Mouse (Mus musculus): ENCODE results near the gene Prmt1. TPM values are rescaled to one million over a fixed set of nuclear protein-coding genes. Genes with fewer than 3 reads are reported as not detected.
"Not testable (repeated sequence)": the region's sequence is repeated elsewhere in the genome, so short reads cannot be mapped to it uniquely, and the experiment has no call there.

Prmt1 gene
- polyA plus RNA-seq, 1 experiment from 2014 or later: 514 TPM

DNA sequence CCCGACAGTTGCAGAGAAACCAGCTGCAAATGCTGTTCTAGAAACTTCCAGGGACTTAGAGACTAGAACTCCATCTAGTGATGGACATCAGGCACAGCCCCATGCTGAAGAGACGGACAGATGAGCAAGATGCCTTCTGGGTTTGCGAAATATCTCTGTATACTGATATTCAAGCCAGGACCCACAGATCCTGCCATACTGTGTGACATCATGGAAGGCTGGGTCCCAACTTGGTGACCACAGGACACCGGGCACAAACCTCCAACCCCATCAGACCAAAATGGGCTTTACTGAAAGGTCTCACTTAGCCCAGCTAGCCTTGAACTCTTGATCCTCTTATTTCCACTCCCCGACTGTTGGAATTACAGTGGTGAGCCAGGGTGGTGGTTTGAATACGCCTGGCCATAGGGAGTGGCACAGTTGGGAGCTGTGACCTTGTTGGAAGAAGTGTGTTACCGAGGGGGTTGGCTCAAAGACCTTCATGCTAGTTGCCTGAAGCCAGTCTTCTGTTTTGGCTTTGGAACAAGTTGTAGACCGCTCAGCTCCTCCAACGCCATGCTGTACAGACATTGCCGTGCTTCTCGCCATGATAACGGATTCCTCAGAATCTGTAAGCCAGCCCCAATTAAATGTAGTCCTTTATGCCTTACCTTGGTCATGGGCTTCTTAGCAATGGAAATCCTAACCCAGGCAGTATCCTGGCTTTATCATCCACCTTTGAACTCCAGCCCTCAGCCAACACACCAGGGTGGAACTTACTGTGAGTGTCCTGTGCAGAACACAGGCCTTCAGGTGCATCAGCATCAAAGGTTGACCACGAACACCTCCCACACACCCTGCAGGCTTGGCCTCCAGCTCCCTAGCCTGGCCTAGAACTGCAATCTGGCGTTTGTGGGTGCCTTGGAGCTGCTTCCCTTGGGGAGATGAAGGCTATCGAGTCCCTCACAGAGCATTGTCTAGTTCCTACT is 38.2 kb upstream of the Prmt1 start:
- no peak for DNase-seq (ENCODE audit: low read depth, low spot score)
- H3K27me3 ChIP-seq: no peaks in the 10 kb centered on the region
- in situ Hi-C loops (cut with MboI; ENCODE audit: low pct_unique_long_range_greater_than_20kb): no loop called here
- TF ChIP-seq CTCF (IDR thresholded peaks at IDR 0.05): no peak
- no peak for ATAC-seq
- CTCF ChIA-PET: no interaction called here
- POLR2A ChIA-PET: interaction anchor here (0.7 kb wide), 1 partner anchor 41 kb away, joined by 3 read pairs; no protein-coding TSS in a partner anchor

- DNase-seq (ENCODE audit: low read depth, low spot score); in situ Hi-C loops (cut with MboI; ENCODE audit: low pct_unique_long_range_greater_than_20kb); H3K27me3 ChIP-seq; CTCF ChIA-PET; ATAC-seq: not testable (repeated sequence)
- POLR2A ChIA-PET: interaction anchor here (0.7 kb wide), 1 partner anchor 42 kb away, joined by 3 read pairs; no protein-coding TSS in a partner anchor
Observed at GRCm38 (mm10) chr7:45023711-45024110, 37.3 kb upstream of the Prmt1 start.

- no peak for TF ChIP-seq CTCF (IDR thresholded peaks at IDR 0.05)
- ATAC-seq (no peak), DNase-seq (ENCODE audit: low read depth, low spot score) (no peak)
- H3K27me3 ChIP-seq: no peaks in the 10 kb centered on the region
- ChIA-PET POLR2A (no interaction called here), CTCF (no interaction called here)
- in situ Hi-C loops (cut with MboI; ENCODE audit: low pct_unique_long_range_greater_than_20kb): no loop called here
Observed at GRCm38 (mm10) chr7:45020225-45020624, 33.9 kb upstream of the Prmt1 start.

- ChIA-PET CTCF (interaction anchor here (0.9 to 1.8 kb wide), 2 partner anchors 8 to 18 kb away, joined by 3 to 5 read pairs; no protein-coding TSS in a partner anchor), POLR2A (interaction anchor here (1.7 kb wide), 1 partner anchor 40 kb away, joined by 5 read pairs; no protein-coding TSS in a partner anchor)
- in situ Hi-C loops (cut with MboI; ENCODE audit: low pct_unique_long_range_greater_than_20kb): no loop called here
Observed at GRCm38 (mm10) chr7:45019031-45019571, 32.7 kb upstream of the Prmt1 start.

DNA sequence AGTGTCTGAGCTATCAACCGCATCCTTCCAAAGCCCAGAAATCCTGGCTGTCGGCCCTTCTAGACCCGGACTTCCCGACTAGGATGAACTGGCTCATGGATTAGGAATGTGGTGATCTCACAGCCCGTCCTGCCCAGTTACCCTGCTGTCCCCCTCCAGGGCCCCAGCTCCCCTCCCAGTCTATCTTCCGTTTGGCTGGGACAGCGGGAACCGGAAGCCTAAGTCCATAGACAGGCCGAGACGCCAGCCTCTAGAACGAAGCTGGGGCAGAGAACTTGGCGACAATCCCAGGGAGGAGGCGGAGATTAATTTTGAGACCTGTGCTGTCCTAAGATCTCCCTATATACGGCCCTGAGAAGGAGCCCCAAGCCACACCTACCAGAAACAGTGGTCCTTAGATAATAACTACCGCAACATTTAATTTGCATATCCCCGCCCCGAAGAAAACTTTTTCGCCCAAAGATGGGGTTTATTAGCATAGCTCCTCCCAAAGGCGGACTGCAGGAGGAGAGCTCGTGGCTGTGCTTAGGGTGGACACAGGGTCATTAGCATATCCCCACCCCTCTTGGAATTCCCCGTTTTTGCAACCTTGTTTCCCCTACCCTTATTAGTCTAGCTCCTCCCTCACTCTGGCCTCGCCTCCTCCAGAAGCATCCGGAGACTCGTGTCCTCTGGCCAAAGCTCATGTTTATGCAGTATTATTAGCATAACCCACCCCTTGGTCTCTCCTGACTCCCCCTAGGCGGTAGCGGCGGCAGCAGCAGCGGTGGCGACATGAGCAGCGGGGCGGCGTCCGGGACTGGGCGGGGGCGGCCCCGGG is 31.1 kb upstream of the Prmt1 start, which contains the start of gene Rras:
Gene Rras, plus strand, starts transcription at position 720 of the 820 bp plus-strand sequence.
- H3K27me3 ChIP-seq: no peaks in the 10 kb centered on the region
- DNase-seq (ENCODE audit: low read depth, low spot score) (peak; percentile 98), ATAC-seq (peak; percentile 82)
- POLR2A ChIA-PET: interaction anchor here (0.7 to 1.7 kb wide), 6 partner anchors 11 to 42 kb away, joined by 3 to 5 read pairs (median 4); partner anchors contain the start of gene Prr12
- TF ChIP-seq CTCF (IDR thresholded peaks at IDR 0.05): no peak
- in situ Hi-C loops (cut with MboI; ENCODE audit: low pct_unique_long_range_greater_than_20kb): no loop called here
- CTCF ChIA-PET: interaction anchor here (0.8 to 1.8 kb wide), 8 partner anchors 8 to 50 kb away, joined by 3 to 8 read pairs (median 4); no protein-coding TSS in a partner anchor

More at GRCm38 (mm10) chr7:45019031-45019571, 32.7 kb upstream of the Prmt1 start:
- DNase-seq (ENCODE audit: low read depth, low spot score) (no peak), ATAC-seq (no peak)
- H3K27me3 ChIP-seq: no peaks in the 10 kb centered on the region
- TF ChIP-seq CTCF (IDR thresholded peaks at IDR 0.05): no peak

DNA sequence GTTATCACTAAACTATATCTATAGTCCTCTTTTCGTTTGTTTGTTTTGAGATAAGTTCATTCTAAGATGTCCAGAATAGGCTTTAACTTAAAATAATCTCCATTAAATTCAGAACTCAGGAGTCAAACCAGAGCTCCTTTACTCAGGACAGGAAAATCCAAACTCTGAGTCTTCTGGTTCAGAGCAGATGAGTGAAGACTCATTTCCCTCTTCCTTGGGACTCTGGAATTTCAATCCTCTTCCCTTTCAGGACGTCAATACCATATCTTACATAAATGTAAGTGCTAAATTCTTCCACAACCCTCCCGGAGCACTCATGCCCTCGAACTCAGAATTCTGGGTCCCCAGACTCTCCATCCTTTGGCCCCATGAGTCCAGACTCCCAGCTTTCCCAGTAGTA is 30.4 kb upstream of the Prmt1 start:
- ATAC-seq (no peak), DNase-seq (ENCODE audit: low read depth, low spot score) (no peak)
- ChIA-PET POLR2A (interaction anchor here (1.2 to 1.3 kb wide), 3 partner anchors 10 to 36 kb away, joined by 3 to 5 read pairs (median 4); partner anchors contain the start of gene Prr12), CTCF (interaction anchor here (1.1 to 1.8 kb wide), 4 partner anchors 28 to 49 kb away, joined by 3 to 4 read pairs (median 3); no protein-coding TSS in a partner anchor)
- in situ Hi-C loops (cut with MboI; ENCODE audit: low pct_unique_long_range_greater_than_20kb): no loop called here
- no peak for TF ChIP-seq CTCF (IDR thresholded peaks at IDR 0.05)
- H3K27me3 ChIP-seq: no peaks in the 10 kb centered on the region

DNA sequence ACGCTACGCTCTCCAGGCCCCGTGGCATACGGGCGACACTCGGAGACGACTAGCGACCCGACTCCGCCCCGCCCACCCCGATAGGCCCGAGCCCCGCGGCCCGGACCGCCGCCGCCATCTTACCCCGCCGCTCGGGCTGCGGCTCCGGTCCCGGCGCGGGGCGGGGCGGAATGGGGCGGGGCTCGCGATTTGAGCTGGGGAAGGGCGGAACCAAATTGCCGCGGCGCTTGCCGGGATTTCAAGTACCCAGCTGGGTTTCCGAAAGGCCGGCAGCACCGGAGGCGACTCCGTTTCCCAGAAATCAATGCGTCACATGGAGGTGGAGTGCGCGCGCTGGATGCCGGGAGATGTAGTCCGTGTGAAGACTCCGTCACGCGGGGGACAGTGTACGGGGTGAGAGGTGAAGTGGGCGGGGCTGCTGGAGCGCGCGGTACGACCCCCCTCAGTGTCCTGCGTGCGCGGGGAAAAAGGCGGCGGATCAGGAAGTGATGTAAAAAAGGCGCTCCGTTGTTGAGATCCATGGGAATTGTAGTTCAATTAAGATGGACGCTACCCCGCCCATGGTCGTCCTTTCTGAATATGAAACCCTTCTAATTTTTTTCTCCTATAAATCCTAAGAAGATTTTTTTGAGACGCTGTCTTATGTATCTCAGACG is 29.7 kb upstream of the Prmt1 start, which contains the start of gene Scaf1:
Gene Scaf1, minus strand, starts transcription at position 407 of the 656 bp plus-strand sequence.
- ATAC-seq (peak; percentile 60), DNase-seq (ENCODE audit: low read depth, low spot score) (peak; percentile 99)
- ChIA-PET CTCF (interaction anchor here (1.8 kb wide), 1 partner anchor 27 kb away, joined by 4 read pairs; no protein-coding TSS in a partner anchor), POLR2A (interaction anchor here (0.6 to 3.2 kb wide), 5 partner anchors 10 to 120 kb away, joined by 3 to 17 read pairs (median 3); partner anchors contain the start of genes Bcl2l12, Flt3l, Gm45713 and Irf3)
- in situ Hi-C loops (cut with MboI; ENCODE audit: low pct_unique_long_range_greater_than_20kb): no loop called here
- no peak for TF ChIP-seq CTCF (IDR thresholded peaks at IDR 0.05)
- no peaks in the 10 kb centered on the region for H3K27me3 ChIP-seq

DNA sequence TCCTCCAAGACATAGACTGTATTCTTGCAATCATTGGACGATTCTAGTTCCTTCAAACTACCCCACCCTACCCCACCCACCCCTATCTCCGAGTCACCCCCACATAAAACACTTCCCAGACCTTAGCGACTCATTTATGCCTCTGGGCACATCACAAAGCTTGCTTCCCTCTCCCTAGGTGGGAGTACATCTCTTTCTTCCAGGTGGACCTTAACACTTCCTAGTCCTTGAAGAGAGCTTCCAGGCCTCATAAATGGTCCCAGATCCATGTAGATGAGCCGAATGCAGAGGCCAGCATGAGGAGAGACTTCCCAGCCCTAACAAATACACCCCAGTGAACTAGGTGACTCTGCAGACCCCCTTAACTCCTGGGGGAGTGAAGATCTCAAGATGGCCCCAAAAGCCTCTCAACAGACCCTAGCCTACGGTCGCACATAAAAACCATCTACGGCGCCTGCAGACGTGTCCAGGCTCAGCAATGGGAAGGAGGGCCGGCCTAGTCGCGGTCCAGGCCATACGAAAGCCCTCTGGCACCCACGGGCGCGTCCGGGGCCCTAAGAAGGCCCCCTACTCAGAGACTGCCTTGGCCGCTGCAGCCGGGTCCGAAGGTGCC is 29.1 kb upstream of the Prmt1 start:
- no peak for TF ChIP-seq CTCF (IDR thresholded peaks at IDR 0.05)
- DNase-seq (ENCODE audit: low read depth, low spot score) (no peak), ATAC-seq (no peak)
- H3K27me3 ChIP-seq: no peaks in the 10 kb centered on the region
- in situ Hi-C loops (cut with MboI; ENCODE audit: low pct_unique_long_range_greater_than_20kb): no loop called here
- CTCF ChIA-PET: interaction anchor here (0.7 to 1.5 kb wide), 3 partner anchors 10 to 33 kb away, joined by 3 to 4 read pairs (median 3); no protein-coding TSS in a partner anchor
- POLR2A ChIA-PET: interaction anchor here (1.0 to 3.2 kb wide), 4 partner anchors 11 to 54 kb away, joined by 3 to 17 read pairs (median 4); partner anchors contain the start of genes Bcl2l12 and Irf3

DNA sequence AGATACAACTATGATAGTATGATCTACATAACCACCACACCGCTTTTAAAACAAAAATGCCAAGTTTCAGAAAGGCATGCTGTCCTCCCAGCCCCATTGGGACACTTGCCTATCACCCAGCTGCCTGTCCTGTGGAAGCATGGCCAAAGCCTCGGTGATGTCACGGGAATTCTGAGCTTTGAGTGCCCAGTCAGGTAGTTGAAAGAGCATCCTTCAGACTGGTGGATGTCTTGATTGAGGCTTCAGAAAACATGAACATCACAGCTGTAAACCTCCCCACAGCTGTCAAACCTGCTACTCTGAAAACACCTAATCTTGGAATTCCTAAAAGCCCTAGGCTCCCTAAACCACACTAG is 27.7 kb upstream of the Prmt1 start:
- ATAC-seq (no peak), DNase-seq (ENCODE audit: low read depth, low spot score) (no peak)
- in situ Hi-C loops (cut with MboI; ENCODE audit: low pct_unique_long_range_greater_than_20kb): no loop called here
- ChIA-PET POLR2A (interaction anchor here (2.0 to 3.2 kb wide), 2 partner anchors 10 to 12 kb away, joined by 7 to 17 read pairs; no protein-coding TSS in a partner anchor), CTCF (interaction anchor here (0.8 to 1.5 kb wide), 2 partner anchors 10 to 39 kb away, joined by 3 to 4 read pairs; no protein-coding TSS in a partner anchor)
- no peaks in the 10 kb centered on the region for H3K27me3 ChIP-seq
- no peak for TF ChIP-seq CTCF (IDR thresholded peaks at IDR 0.05)
